Mouse (Mus musculus) NIH3T3 (cell line): ENCODE results near the gene Olfr114.

ENCODE experiments used
- DNase-seq: peaks from one replicate; pipeline ENCODE4 v3.0.0-alpha.2; 2012; ENCODE audit warnings: low read depth

The Olfr114 gene

DNA sequence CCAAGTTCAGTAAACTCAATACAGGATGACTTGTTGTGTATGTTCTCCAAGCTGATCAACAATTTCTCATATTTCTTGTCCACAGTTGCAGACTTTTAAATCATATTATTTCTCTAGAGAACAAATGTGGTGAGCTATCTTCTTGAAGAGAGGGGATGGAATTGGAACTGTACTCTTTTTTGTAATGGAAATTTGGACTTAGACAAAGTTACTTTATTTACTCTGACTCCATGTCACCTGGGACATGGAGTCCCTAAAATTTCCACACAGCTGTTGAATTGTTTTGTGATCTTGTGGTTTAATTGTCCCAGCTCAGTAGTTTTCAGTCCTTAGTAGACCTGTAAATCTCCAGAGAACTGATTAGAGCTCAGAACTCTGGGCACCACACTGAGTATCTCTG is at the start of gene Olfr114:
Gene Olfr114, minus strand, starts transcription at position 101 of the 400 bp plus-strand sequence.
- no peak for DNase-seq

- no peak for DNase-seq
Observed at GRCm38 (mm10) chr17:37627009-37627408, 34.5 kb upstream of the Olfr114 start, which contains the start of the genes Olfr115 and Olfr116. TSS of gene Olfr115 (minus strand) at chr17:37627109. TSS of gene Olfr116 (minus strand) at chr17:37627199.

DNA sequence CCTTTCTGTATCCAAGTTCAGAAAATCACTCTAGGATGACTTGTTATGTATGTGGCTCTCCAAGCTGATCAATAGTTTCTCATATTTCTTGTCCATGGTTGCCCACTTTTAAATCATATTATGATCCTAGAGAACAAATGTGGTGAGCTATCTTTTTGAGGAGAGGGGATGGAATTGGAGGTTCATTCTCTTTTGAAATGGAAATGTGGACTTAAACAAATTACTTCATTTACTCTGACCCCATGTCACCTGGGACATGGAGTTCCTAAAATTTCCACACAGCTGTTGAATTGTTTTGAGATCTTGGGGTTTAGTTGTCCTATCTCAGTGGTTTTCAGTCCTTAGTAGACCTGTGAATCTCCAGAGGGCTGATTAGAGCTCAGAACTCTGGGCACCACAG is 15.0 kb downstream of the Olfr114 start, which contains the start of gene Olfr113:
Gene Olfr113, minus strand, starts transcription at position 101 of the 400 bp plus-strand sequence.
- DNase-seq: no peak

DNA sequence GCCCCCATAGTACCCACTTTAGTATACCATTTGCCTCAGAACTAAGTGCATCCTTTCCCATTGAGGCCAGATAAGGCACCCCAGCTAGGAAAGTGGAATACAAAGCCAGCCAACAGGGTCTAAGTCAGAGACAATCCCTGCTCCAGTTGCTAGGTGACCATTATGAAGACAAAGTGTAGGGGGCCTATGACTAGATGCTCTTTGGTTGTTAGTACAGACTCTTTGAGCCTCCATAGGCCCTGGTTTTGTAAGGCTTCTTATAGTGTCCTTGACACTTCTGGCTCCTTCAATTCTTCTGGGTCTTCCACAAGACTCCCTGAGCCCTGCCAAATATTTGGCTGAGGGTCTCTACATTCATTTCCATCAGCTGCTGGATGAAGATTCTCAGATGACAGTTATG is 23.2 kb downstream of the Olfr114 start, which contains the start of gene Olfr112:
Gene Olfr112, minus strand, starts transcription at position 101 of the 400 bp plus-strand sequence.
- DNase-seq: no peak

DNA sequence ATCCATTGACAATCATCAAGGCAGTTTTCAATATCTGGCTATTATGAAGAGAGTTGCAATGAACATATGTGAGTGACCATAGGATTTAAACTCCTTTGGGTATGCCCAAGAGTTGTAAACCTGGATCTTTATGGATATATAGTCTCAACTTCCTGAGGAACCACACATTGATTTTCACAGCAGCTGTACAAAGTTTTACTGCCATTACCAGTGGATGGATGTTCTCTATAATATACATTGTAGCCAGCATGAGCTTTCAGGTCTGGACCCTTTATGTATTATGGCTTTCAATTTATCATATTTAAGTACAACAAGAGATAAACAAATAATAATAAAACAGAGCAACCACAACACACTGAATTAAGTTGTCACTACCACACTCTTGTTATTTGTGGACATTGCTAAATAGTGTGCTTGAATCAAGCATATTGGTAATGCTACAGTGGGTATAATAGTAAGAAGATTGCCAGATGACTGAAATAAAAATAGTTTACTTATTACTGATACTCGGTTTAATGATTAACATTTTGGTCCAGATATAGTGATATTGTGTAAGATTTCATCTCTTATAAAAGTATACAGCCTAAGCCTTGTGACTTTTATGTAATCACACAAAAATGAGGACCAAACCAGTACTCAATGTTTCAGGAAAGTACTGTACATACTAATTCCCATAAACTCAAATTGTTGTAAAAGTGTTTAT is 33.5 kb downstream of the Olfr114 start:
- DNase-seq: no peak

DNA sequence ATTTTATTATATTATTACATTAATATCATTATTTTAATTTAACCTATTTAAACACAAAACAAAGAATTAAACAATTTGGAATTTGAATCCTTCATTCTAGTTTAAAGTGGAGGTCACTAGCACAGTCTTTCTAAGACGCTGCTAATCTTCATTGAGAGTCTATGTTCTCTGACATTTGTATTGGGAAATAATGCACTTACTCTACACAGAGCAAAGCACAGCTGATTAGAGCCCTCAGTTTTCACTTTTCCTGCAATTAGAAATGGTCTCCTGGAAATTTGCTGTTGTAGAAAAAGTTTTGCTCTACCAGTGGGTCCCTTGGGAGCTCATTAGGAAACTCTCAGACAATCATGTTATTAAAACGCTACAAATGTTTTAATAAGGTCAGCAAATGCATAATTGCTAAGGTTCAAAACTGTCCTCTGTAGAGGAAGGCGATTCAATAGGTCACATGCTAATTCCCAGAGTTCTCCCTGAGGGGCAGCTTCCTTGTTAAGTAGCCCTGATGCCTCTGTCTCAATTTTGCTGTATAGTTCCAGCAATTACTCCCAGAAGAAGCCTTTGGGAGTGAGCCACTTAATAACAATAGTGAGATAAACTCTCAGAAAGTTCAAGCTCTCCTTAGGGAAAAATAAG is 48.6 kb downstream of the Olfr114 start:
- DNase-seq: no peak

GRCm38 (mm10) chr17:37541454-37542119 is 51.0 kb downstream of the Olfr114 start:
- DNase-seq: no peak
